Mouse (Mus musculus): Measurements from ENCODE around the gene Zfand6.

DNA sequence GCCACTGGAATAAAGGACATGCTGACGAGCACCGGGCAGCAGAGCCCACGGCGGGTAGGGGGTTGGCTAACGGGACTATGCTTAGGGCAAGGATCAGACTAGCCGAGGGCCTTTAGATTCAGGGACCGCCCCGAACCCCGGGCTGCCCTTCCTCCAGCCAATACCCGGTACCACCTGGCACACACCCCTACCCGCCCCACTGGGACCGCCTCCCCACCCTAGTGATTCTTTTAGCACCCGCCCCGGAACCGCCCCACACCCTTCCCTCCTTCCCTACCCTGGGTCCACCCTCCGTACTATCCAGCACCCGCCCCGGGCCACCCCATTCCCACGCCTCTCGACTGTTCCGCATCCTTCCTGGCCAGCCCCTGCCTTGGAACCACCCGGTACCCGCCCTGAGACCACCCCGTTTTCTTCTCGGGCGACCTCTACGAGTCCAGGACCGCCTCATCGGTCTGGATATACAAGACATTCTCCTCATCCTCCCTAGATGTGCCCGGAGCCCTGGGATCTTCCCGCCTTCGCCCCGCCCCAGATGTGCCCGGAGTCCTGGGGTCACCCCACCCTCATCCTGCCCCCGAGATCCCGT is 84.0 kb downstream of the Zfand6 start:
- TF ChIP-seq POLR2A (IDR thresholded peaks at IDR 0.05; ENCODE audit: control insufficient read depth, low read depth, low read length) (no peak), CTCF (IDR thresholded peaks at IDR 0.05; ENCODE audit: control insufficient read depth, insufficient read depth, insufficient replicate concordance, low read depth, low read length) (no peak)

All from testis, adult 2 months (tissue).